Mouse (Mus musculus): ENCODE results near the gene Cfap57. TPM values are rescaled to one million over a fixed set of nuclear protein-coding genes. Genes with fewer than 3 reads are reported as not detected.

The Cfap57 gene
- polyA plus RNA-seq, 1 experiment, result not detected

DNA sequence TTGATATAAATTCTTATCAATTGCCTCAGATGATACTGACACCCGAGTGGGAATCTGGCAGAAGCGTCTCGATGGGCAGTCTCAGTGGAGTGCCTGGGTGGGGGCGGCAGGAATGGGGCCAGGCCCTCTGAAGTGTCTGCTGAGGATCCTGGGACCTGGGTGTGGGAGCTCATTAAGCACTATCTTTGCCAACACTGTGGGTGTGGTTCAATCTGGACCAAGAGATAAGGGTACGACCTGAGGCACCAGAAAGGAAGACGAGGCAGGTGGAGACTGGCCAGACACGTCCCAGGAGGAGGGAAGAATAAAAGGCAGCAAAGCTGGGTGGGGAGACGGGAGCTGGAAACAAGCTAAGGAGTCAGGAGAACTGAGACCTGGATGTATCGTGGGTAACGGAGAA, 51.9 kb downstream of the Cfap57 start:
- TF ChIP-seq MYOG (IDR thresholded peaks at IDR 0.05; ENCODE audit: control insufficient read depth in 1 of 3, insufficient read depth in 1 of 3, insufficient read length in 2 of 3, low read depth in 2 of 3) (no peak), TCF3 (IDR thresholded peaks at IDR 0.05; ENCODE audit: insufficient read length, low read depth) (no peak)
- no peaks in the 10 kb centered on the region for H3K79me2 ChIP-seq (ENCODE audit: control insufficient read depth, insufficient read depth)
- peaks cover 53% of the 10 kb centered on the region for H3K27me3 ChIP-seq (ENCODE audit: control insufficient read depth, insufficient read depth, insufficient read length)
- H3K4me3 ChIP-seq, result no peak overlapping the region
- no peaks in the 10 kb centered on the region for H3K36me3 ChIP-seq (ENCODE audit: control insufficient read depth, insufficient read depth)
- no peak overlapping the region for H3ac ChIP-seq (ENCODE audit: control insufficient read depth, insufficient read length)
- H3K4me2 ChIP-seq (ENCODE audit: low read depth), result no peak overlapping the region

DNA sequence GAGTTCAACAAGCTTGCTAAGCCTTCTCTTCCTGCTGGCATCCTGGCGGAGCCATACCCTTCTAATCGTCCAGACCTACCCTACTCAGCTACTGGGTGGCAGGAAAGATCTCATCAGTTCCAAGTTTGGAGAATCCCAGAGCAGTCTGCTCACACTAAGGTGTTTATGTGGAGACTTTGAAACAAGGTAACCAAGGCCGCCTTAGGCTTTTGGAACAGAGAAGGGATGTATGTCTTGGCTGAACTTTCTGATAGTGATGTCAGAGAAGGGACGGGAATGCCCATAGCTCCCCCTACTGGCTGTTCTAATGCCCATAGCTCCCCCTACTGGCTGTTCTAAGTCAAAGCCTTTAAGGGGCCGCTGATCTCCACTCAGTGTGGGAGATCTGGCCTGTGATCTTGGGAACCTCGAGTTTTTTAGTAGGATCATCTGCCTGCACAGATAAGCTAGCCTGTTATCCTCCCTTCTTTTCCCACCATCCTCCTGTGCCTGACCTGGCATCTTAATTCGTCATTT, 54.4 kb downstream of the Cfap57 start:
- H3K27me3 ChIP-seq (ENCODE audit: control insufficient read depth, insufficient read depth, insufficient read length), result peaks cover 56% of the 10 kb centered on the region
- no peaks in the 10 kb centered on the region for H3K36me3 ChIP-seq (ENCODE audit: control insufficient read depth, insufficient read depth)
- no peak overlapping the region for H3K4me3 ChIP-seq
- no peak for TF ChIP-seq TCF12 (IDR thresholded peaks at IDR 0.05; ENCODE audit: insufficient read depth, poor library complexity, severe bottlenecking)
- no peak for TF ChIP-seq REST (IDR thresholded peaks at IDR 0.05; ENCODE audit: insufficient read depth, insufficient read length)
- H3K79me2 ChIP-seq (ENCODE audit: control insufficient read depth, insufficient read depth), result no peaks in the 10 kb centered on the region
- no peak overlapping the region for H3K4me2 ChIP-seq (ENCODE audit: low read depth)
- no peak overlapping the region for H3ac ChIP-seq (ENCODE audit: control insufficient read depth, insufficient read length)

DNA sequence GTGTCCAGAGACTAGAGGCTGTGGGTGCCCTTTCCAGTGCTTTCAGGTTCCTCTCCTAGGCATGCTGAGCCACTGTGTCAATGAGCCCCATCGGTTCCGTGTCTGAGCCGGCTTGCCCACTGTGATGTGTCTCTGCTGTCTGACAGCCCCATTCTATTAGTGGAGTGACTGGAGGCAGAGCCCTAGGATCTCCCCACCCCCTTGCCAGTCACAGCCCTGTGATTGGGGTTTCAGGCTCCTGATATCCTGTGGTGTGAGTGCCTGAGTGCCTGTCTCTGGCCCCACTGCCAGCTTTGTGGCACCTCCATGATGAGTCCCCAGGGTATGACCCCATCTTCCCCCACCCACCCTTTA, 55.7 kb downstream of the Cfap57 start:
- Histone ChIP-seq H3K27me3 (ENCODE audit: control insufficient read depth, insufficient read depth, insufficient read length) (peaks cover 55% of the 10 kb centered on the region), H3K4me2 (ENCODE audit: low read depth) (no peak overlapping the region), H3K36me3 (ENCODE audit: control insufficient read depth, insufficient read depth) (no peaks in the 10 kb centered on the region), H3K79me2 (ENCODE audit: control insufficient read depth, insufficient read depth) (no peaks in the 10 kb centered on the region), H3K4me3 (no peak overlapping the region), H3ac (ENCODE audit: control insufficient read depth, insufficient read length) (no peak overlapping the region)
- no peak for TF ChIP-seq MYOG (IDR thresholded peaks at IDR 0.05; ENCODE audit: control insufficient read depth in 1 of 3, insufficient read depth in 1 of 3, insufficient read length in 2 of 3, low read depth in 2 of 3)
- no peak for TF ChIP-seq MYOD1 (IDR thresholded peaks at IDR 0.05; ENCODE audit: control insufficient read depth in 1 of 3, insufficient read length in 2 of 3, low read depth in 2 of 3)
- no peak for TF ChIP-seq SRF (IDR thresholded peaks at IDR 0.05; ENCODE audit: control insufficient read depth, insufficient read length, low read depth)
- TF ChIP-seq CEBPB (IDR thresholded peaks at IDR 0.05; ENCODE audit: insufficient read depth, poor library complexity, severe bottlenecking), result no peak
- no peak for TF ChIP-seq TCF12 (IDR thresholded peaks at IDR 0.05; ENCODE audit: insufficient read depth, poor library complexity, severe bottlenecking)
- no peak for TF ChIP-seq E2F4 (IDR thresholded peaks at IDR 0.05; ENCODE audit: insufficient read depth)
- TF ChIP-seq USF1 (IDR thresholded peaks at IDR 0.05; ENCODE audit: low read depth), result no peak
- no peak for TF ChIP-seq REST (IDR thresholded peaks at IDR 0.05; ENCODE audit: insufficient read depth, insufficient read length)
- no peak for TF ChIP-seq POLR2A (IDR thresholded peaks at IDR 0.05; ENCODE audit: insufficient read length, low read depth)
- TF ChIP-seq POLR2AphosphoS2 (IDR thresholded peaks at IDR 0.05; ENCODE audit: insufficient read length, low read depth), result no peak
- no peak for TF ChIP-seq TCF3 (IDR thresholded peaks at IDR 0.05; ENCODE audit: insufficient read length, low read depth)
- no peak for TF ChIP-seq MAX (IDR thresholded peaks at IDR 0.05; ENCODE audit: low read depth)

DNA sequence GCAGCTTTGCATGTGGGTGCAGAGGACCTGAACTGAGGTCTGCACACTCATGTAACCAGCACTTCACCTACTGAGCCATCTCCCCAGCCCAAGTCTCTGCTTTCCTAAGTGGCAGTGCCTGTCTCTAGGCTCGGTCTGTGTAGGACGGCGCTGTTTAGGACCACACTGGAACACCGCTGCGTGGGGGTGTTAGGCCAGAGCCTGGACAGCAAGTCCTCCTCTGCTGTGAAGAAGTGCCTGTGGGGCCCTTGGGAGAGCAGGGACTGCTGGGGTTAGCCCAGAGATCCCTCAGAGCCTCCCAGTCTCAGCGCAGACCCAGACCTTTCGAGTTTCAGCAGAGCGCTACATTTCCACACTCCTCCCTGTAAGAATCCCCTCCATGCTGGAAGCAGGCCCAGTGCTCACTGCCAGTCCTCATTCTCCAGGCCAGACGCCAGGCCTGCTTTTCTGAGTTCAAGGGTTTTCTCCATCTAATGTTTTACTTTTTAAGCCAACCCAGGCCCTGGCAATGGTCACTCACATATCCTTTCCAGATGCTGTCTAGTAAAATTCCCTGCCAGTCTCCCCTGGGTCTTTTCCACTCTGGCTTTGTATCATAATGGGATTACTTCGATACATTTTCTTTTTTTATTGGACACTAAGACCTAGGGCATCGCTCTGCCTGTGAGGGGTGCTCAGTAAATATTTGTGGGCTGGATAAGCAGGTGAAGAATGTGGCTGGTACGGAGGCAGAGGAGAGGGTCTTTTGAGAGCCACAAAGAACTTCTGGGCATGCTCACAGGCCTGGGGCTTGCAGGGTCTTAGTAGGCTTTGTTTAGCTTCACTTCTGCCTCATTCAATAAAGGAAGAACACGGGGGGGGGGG, 56.3 kb downstream of the Cfap57 start:
- Histone ChIP-seq H3K4me3 (no peak overlapping the region), H3K27me3 (ENCODE audit: control insufficient read depth, insufficient read depth, insufficient read length) (peaks cover 53% of the 10 kb centered on the region), H3K4me2 (ENCODE audit: low read depth) (no peak overlapping the region), H3K79me2 (ENCODE audit: control insufficient read depth, insufficient read depth) (no peaks in the 10 kb centered on the region), H3ac (ENCODE audit: control insufficient read depth, insufficient read length) (no peak overlapping the region), H3K36me3 (ENCODE audit: control insufficient read depth, insufficient read depth) (no peaks in the 10 kb centered on the region)
- TF ChIP-seq TCF12 (IDR thresholded peaks at IDR 0.05; ENCODE audit: insufficient read depth, poor library complexity, severe bottlenecking), result no peak
- no peak for TF ChIP-seq USF1 (IDR thresholded peaks at IDR 0.05; ENCODE audit: low read depth)
- no peak for TF ChIP-seq POLR2AphosphoS2 (IDR thresholded peaks at IDR 0.05; ENCODE audit: insufficient read length, low read depth)
- no peak for TF ChIP-seq MAX (IDR thresholded peaks at IDR 0.05; ENCODE audit: low read depth)
- TF ChIP-seq SRF (IDR thresholded peaks at IDR 0.05; ENCODE audit: control insufficient read depth, insufficient read length, low read depth), result no peak
- TF ChIP-seq POLR2A (IDR thresholded peaks at IDR 0.05; ENCODE audit: insufficient read length, low read depth), result no peak

DNA sequence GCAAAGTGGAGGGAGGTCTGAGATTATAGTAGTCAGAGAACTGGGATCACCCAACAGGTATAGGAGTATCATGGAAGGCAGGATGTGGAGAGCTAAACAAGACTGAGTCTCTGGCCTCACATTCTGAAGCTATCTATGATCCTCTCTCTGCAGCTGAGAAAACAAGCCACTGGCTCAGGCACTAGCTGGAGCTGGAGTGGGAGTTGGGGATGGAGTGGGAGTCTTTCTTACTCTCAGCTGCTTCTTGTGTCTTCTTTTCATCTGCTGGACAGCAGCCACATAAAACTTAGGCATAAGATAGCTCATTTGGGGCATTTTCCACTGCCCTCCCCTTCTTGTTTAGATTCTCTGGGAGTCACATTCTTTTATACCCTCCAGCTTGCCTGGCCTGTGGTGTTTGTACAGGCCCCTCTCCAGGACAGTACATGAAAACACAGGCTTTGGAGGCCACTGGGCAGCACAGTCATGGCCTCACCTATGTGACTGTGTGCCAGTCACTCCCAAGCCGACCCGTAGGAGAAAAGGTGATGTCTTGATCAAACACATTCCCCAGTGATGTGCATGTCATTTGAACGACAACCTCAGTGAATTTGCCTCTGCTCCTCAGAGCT, 67.4 kb downstream of the Cfap57 start:
- TF ChIP-seq POLR2A (IDR thresholded peaks at IDR 0.05; ENCODE audit: insufficient read length, low read depth) (no peak), POLR2AphosphoS2 (IDR thresholded peaks at IDR 0.05; ENCODE audit: insufficient read length, low read depth) (no peak), REST (IDR thresholded peaks at IDR 0.05; ENCODE audit: insufficient read depth, insufficient read length) (no peak), E2F4 (IDR thresholded peaks at IDR 0.05; ENCODE audit: insufficient read depth) (no peak), MAX (IDR thresholded peaks at IDR 0.05; ENCODE audit: low read depth) (no peak), CEBPB (IDR thresholded peaks at IDR 0.05; ENCODE audit: insufficient read depth, poor library complexity, severe bottlenecking) (no peak), TCF12 (IDR thresholded peaks at IDR 0.05; ENCODE audit: insufficient read depth, poor library complexity, severe bottlenecking) (no peak), TCF3 (IDR thresholded peaks at IDR 0.05; ENCODE audit: insufficient read length, low read depth) (no peak), MYOG (IDR thresholded peaks at IDR 0.05; ENCODE audit: control insufficient read depth in 1 of 3, insufficient read depth in 1 of 3, insufficient read length in 2 of 3, low read depth in 2 of 3) (no peak)
- Histone ChIP-seq H3K4me2 (ENCODE audit: low read depth) (no peak overlapping the region), H3K4me3 (no peak overlapping the region), H3K36me3 (ENCODE audit: control insufficient read depth, insufficient read depth) (no peaks in the 10 kb centered on the region), H3ac (ENCODE audit: control insufficient read depth, insufficient read length) (no peak overlapping the region), H3K27me3 (ENCODE audit: control insufficient read depth, insufficient read depth, insufficient read length) (peaks cover 22% of the 10 kb centered on the region), H3K79me2 (ENCODE audit: control insufficient read depth, insufficient read depth) (no peaks in the 10 kb centered on the region)
